Mouse (Mus musculus): Measurements from ENCODE around the gene Ap2b1. TPM values are rescaled to one million over a fixed set of nuclear protein-coding genes. Genes with fewer than 3 reads are reported as not detected.

The Ap2b1 gene
- polyA plus RNA-seq, 1 experiment from 2014 or later, result 127 TPM

- WGBS, result under 1% methylated on average over 44 of the region's 44 CpGs
- ATAC-seq (replicated peaks), result peak; percentile 85
Measured at GRCm38 (mm10) chr11:83409087-83409754, 110.4 kb downstream of the Ap2b1 start, which contains the start of gene Rasl10b. Gene Rasl10b, plus strand, starts transcription at chr11:83409137.

GRCm38 (mm10) chr11:83409792-83410291 lies 111.0 kb downstream of the Ap2b1 start:
- ATAC-seq (replicated peaks), result peak; percentile 63; the same call in 1 of the 2 replicates
- Histone ChIP-seq H3K9ac (peak overlapping the region; percentile 93), H3K4me1 (peaks cover 27% of the 10 kb centered on the region), H3K9me3 (no peaks in the 10 kb centered on the region), H3K4me3 (peak overlapping the region; percentile 89), H3K27me3 (replicated peaks) (no peaks in the 10 kb centered on the region), H3K36me3 (replicated peaks) (no peaks in the 10 kb centered on the region), H3K4me2 (peak overlapping the region; percentile 86), H3K27ac (peak overlapping the region; percentile 71)
- 0% methylated on average over 37 of the region's 40 CpGs for WGBS

More at GRCm38 (mm10) chr11:83409087-83409754, 110.4 kb downstream of the Ap2b1 start, which contains the start of gene Rasl10b:
- Histone ChIP-seq H3K4me2 (peak within 1 kb of the TSS; percentile 86), H3K36me3 (replicated peaks) (no peaks in the 10 kb centered on the region), H3K9me3 (no peaks in the 10 kb centered on the region), H3K4me1 (peaks cover 27% of the 10 kb centered on the region), H3K27me3 (replicated peaks) (no peaks in the 10 kb centered on the region), H3K9ac (peak within 1 kb of the TSS; percentile 93), H3K4me3 (peak within 1 kb of the TSS; percentile 89), H3K27ac (peak within 1 kb of the TSS; percentile 71)

GRCm38 (mm10) chr11:83410510-83410909 lies 111.7 kb downstream of the Ap2b1 start:
- WGBS, result 23% methylated on average over 6 of the region's 6 CpGs
- no peak overlapping the region for H3K27ac ChIP-seq
- no peak for ATAC-seq (replicated peaks)
- no peaks in the 10 kb centered on the region for H3K9me3 ChIP-seq
- no peaks in the 10 kb centered on the region for H3K36me3 ChIP-seq (replicated peaks)
- H3K27me3 ChIP-seq (replicated peaks), result no peaks in the 10 kb centered on the region
- peak overlapping the region; percentile 89 for H3K4me3 ChIP-seq
- H3K9ac ChIP-seq, result peak overlapping the region; percentile 93
- peaks cover 27% of the 10 kb centered on the region for H3K4me1 ChIP-seq
- peak overlapping the region; percentile 86 for H3K4me2 ChIP-seq

- Histone ChIP-seq H3K9me3 (no peaks in the 10 kb centered on the region), H3K36me3 (replicated peaks) (no peaks in the 10 kb centered on the region), H3K4me3 (no peak overlapping the region), H3K27ac (no peak overlapping the region), H3K4me2 (no peak overlapping the region), H3K4me1 (peaks cover 16% of the 10 kb centered on the region), H3K9ac (no peak overlapping the region), H3K27me3 (replicated peaks) (peaks cover 28% of the 10 kb centered on the region)
- ATAC-seq (replicated peaks), result no peak
- 12% methylated on average over 5 of the region's 5 CpGs for WGBS
Measured at GRCm38 (mm10) chr11:83417080-83417479, 118.3 kb downstream of the Ap2b1 start.

GRCm38 (mm10) chr11:83417708-83418107 lies 118.9 kb downstream of the Ap2b1 start:
- Histone ChIP-seq H3K4me2 (no peak overlapping the region), H3K27ac (no peak overlapping the region), H3K4me3 (no peak overlapping the region), H3K9me3 (no peaks in the 10 kb centered on the region), H3K9ac (no peak overlapping the region), H3K4me1 (peaks cover 15% of the 10 kb centered on the region), H3K36me3 (replicated peaks) (no peaks in the 10 kb centered on the region), H3K27me3 (replicated peaks) (peaks cover 33% of the 10 kb centered on the region)
- no peak for ATAC-seq (replicated peaks)
- 84% methylated on average over 7 of the region's 7 CpGs for WGBS

- no peaks in the 10 kb centered on the region for H3K9me3 ChIP-seq
- H3K27ac ChIP-seq, result no peak overlapping the region
- WGBS, result 6% methylated on average over 38 of the region's 38 CpGs
- H3K9ac ChIP-seq, result 0 out of 2 replicates have a peak overlapping the region, but pooled peaks have one; percentile 2
- H3K4me1 ChIP-seq, result peaks cover 13% of the 10 kb centered on the region
- peak; percentile 72 for ATAC-seq (replicated peaks)
- peak overlapping the region; percentile 23 for H3K4me3 ChIP-seq
- H3K27me3 ChIP-seq (replicated peaks), result peaks cover 33% of the 10 kb centered on the region
- H3K4me2 ChIP-seq, result peak overlapping the region; percentile 44
- H3K36me3 ChIP-seq (replicated peaks), result no peaks in the 10 kb centered on the region
Measured at GRCm38 (mm10) chr11:83418566-83418965, 119.7 kb downstream of the Ap2b1 start.

GRCm38 (mm10) chr11:83420338-83420737 lies 121.5 kb downstream of the Ap2b1 start:
- Histone ChIP-seq H3K27ac (no peak overlapping the region), H3K27me3 (replicated peaks) (peaks cover 36% of the 10 kb centered on the region), H3K4me3 (no peak overlapping the region), H3K9me3 (no peaks in the 10 kb centered on the region), H3K4me2 (no peak overlapping the region), H3K9ac (no peak overlapping the region), H3K4me1 (peaks cover 13% of the 10 kb centered on the region), H3K36me3 (replicated peaks) (no peaks in the 10 kb centered on the region)
- 49% methylated on average over 4 of the region's 4 CpGs for WGBS
- ATAC-seq (replicated peaks), result no peak

- ATAC-seq (replicated peaks), result no peak
- no peaks in the 10 kb centered on the region for H3K9me3 ChIP-seq
- no peak overlapping the region for H3K4me3 ChIP-seq
- no peak overlapping the region for H3K4me2 ChIP-seq
- H3K27ac ChIP-seq, result no peak overlapping the region
- H3K4me1 ChIP-seq, result peaks cover 13% of the 10 kb centered on the region
- H3K9ac ChIP-seq, result no peak overlapping the region
- peaks cover 36% of the 10 kb centered on the region for H3K27me3 ChIP-seq (replicated peaks)
- WGBS, result 5% methylated on average over 9 of the region's 9 CpGs
- no peaks in the 10 kb centered on the region for H3K36me3 ChIP-seq (replicated peaks)
Measured at GRCm38 (mm10) chr11:83421305-83421704, 122.5 kb downstream of the Ap2b1 start.

GRCm38 (mm10) chr11:83424681-83425080 lies 125.9 kb downstream of the Ap2b1 start:
- Histone ChIP-seq H3K27me3 (replicated peaks) (peaks cover 38% of the 10 kb centered on the region), H3K27ac (no peak overlapping the region), H3K4me3 (no peak overlapping the region), H3K4me1 (no peaks in the 10 kb centered on the region), H3K4me2 (no peak overlapping the region), H3K9me3 (no peaks in the 10 kb centered on the region), H3K36me3 (replicated peaks) (no peaks in the 10 kb centered on the region), H3K9ac (no peak overlapping the region)
- WGBS, result 9% methylated on average over 8 of the region's 8 CpGs
- ATAC-seq (replicated peaks), result peak; percentile 77

- no peak overlapping the region for H3K4me2 ChIP-seq
- H3K4me3 ChIP-seq, result no peak overlapping the region
- no peaks in the 10 kb centered on the region for H3K4me1 ChIP-seq
- no peaks in the 10 kb centered on the region for H3K9me3 ChIP-seq
- 43% methylated on average over 17 of the region's 17 CpGs for WGBS
- H3K27ac ChIP-seq, result no peak overlapping the region
- ATAC-seq (replicated peaks), result no peak
- H3K27me3 ChIP-seq (replicated peaks), result peaks cover 24% of the 10 kb centered on the region; the same call in 1 of the 2 replicates
- no peak overlapping the region for H3K9ac ChIP-seq
- no peaks in the 10 kb centered on the region for H3K36me3 ChIP-seq (replicated peaks)
Measured at GRCm38 (mm10) chr11:83426964-83427363, 128.1 kb downstream of the Ap2b1 start.

GRCm38 (mm10) chr11:83429355-83429754 lies 130.5 kb downstream of the Ap2b1 start, which contains the start of gene Gas2l2:
Gene Gas2l2, minus strand, starts transcription at chr11:83429455.
- Histone ChIP-seq H3K4me2 (no peak within 1 kb of the TSS), H3K4me3 (no peak within 1 kb of the TSS), H3K9me3 (no peaks in the 10 kb centered on the region), H3K4me1 (no peaks in the 10 kb centered on the region), H3K27me3 (replicated peaks) (peaks cover 16% of the 10 kb centered on the region; the same call in 1 of the 2 replicates), H3K27ac (no peak within 1 kb of the TSS), H3K36me3 (replicated peaks) (no peaks in the 10 kb centered on the region), H3K9ac (no peak within 1 kb of the TSS)
- 52% methylated on average over 5 of the region's 5 CpGs for WGBS
- no peak for ATAC-seq (replicated peaks)

GRCm38 (mm10) chr11:83432533-83432932 lies 133.7 kb downstream of the Ap2b1 start:
- no peak for ATAC-seq (replicated peaks)
- no peak overlapping the region for H3K27ac ChIP-seq
- WGBS, result 79% methylated on average over 2 of the region's 2 CpGs

More at GRCm38 (mm10) chr11:83432533-83432932, 133.7 kb downstream of the Ap2b1 start:
- Histone ChIP-seq H3K4me1 (no peaks in the 10 kb centered on the region), H3K4me3 (no peak overlapping the region), H3K4me2 (no peak overlapping the region), H3K27me3 (replicated peaks) (peaks cover 10% of the 10 kb centered on the region; the same call in 1 of the 2 replicates), H3K9ac (no peak overlapping the region), H3K9me3 (no peaks in the 10 kb centered on the region), H3K36me3 (replicated peaks) (no peaks in the 10 kb centered on the region)

All from midbrain, embryonic 15.5 days (tissue).